Mouse (Mus musculus) embryonic facial prominence, embryonic 10.5 days (tissue): ENCODE measurements around the gene Uggt1. TPM values are rescaled to one million over a fixed set of nuclear protein-coding genes. Genes with fewer than 3 reads are reported as not detected.

Experiments used
- DNase-seq: peaks from one replicate; pipeline ENCODE4 v3.0.0-alpha.2; 2017; ENCODE audit warnings: low spot score
- H3K27ac ChIP-seq: fragments of 300-500 bp; sonication (generic); replicated peaks from 2 replicates; pipeline ENCODE4 v1.5.1; 2016; ENCODE audit warnings: mild to moderate bottlenecking
- H3K27me3 ChIP-seq: fragments of 300-500 bp; sonication (generic); replicated peaks from 2 replicates; pipeline ENCODE4 v1.6.1; 2016; ENCODE audit warnings: low read depth, mild to moderate bottlenecking; ENCODE audit not compliant: poor library complexity, severe bottlenecking
- H3K36me3 ChIP-seq: fragments of 300-500 bp; sonication (generic); replicated peaks from 2 replicates; pipeline ENCODE4 v1.6.1; 2016; ENCODE audit warnings: mild to moderate bottlenecking, moderate library complexity
- H3K4me1 ChIP-seq: fragments of 300-500 bp; sonication (generic); 2 replicates; pipeline ENCODE4 v1.6.1; 2016
- H3K4me3 ChIP-seq: fragments of 300-500 bp; sonication (generic); 2 replicates; pipeline ENCODE4 v1.5.1; 2016; ENCODE audit warnings: mild to moderate bottlenecking, moderate library complexity
- H3K9me3 ChIP-seq: fragments of 300-500 bp; sonication (generic); 2 replicates; pipeline ENCODE4 v1.6.1; 2016; ENCODE audit warnings: mild to moderate bottlenecking
- WGBS: fragments of 180-500 bp; shearing (Covaris S2); methylation state at CpG from one replicate; pipeline ENCODE4 v1.1.7; 2016; 5-methylcytosine and 5-hydroxymethylcytosine counted together
- polyA plus RNA-seq: library from polyadenylated mRNA; unstranded; fragments of >200 nt; fragmentation: Nextera tagmentation; extraction: Ambion mirVana; gene quantifications from 2 replicates; pipeline ENCODE4 v1.2.1, GENCODE M21; 2016

The Uggt1 gene
- polyA plus RNA-seq, 1 experiment from 2014 or later, result 44.6 TPM

GRCm38 (mm10) chr1:36252791-36253190 is 8.3 kb upstream of the Uggt1 start:
- Histone ChIP-seq H3K9me3 (peaks cover 5% of the 10 kb centered on the region), H3K4me3 (no peak overlapping the region), H3K27ac (no peak overlapping the region), H3K36me3 (no peaks in the 10 kb centered on the region), H3K27me3 (peaks cover 34% of the 10 kb centered on the region), H3K4me1 (peaks cover 21% of the 10 kb centered on the region)
- DNase-seq, result peak; percentile 67
- WGBS, result 12% methylated on average over 6 of the region's 6 CpGs

- Histone ChIP-seq H3K27me3 (peaks cover 31% of the 10 kb centered on the region), H3K27ac (no peak overlapping the region), H3K9me3 (peaks cover 2% of the 10 kb centered on the region), H3K36me3 (no peaks in the 10 kb centered on the region), H3K4me3 (no peak overlapping the region), H3K4me1 (peaks cover 21% of the 10 kb centered on the region)
- peak; percentile 28 for DNase-seq
- 5% methylated on average over 9 of the region's 9 CpGs for WGBS
These were observed 6.9 kb upstream of the Uggt1 start for GRCm38 (mm10) chr1:36251426-36251825.

- H3K27me3 ChIP-seq, result no peaks in the 10 kb centered on the region
- no peaks in the 10 kb centered on the region for H3K36me3 ChIP-seq
- peaks cover 18% of the 10 kb centered on the region for H3K4me1 ChIP-seq
- no peak overlapping the region for H3K27ac ChIP-seq
- no peak for DNase-seq
- H3K9me3 ChIP-seq, result no peaks in the 10 kb centered on the region
- 58% methylated on average over 6 of the region's 6 CpGs for WGBS
- no peak overlapping the region for H3K4me3 ChIP-seq
These were observed 2.2 kb upstream of the Uggt1 start for GRCm38 (mm10) chr1:36246688-36247087.

GRCm38 (mm10) chr1:36244828-36245215 is 302 bp upstream of the Uggt1 start:
- H3K4me3 ChIP-seq, result peak overlapping the region; percentile 98; the same call in 1 of the 2 replicates
- WGBS, result 94% methylated on average over 4 of the region's 4 CpGs
- no peaks in the 10 kb centered on the region for H3K9me3 ChIP-seq
- no peaks in the 10 kb centered on the region for H3K36me3 ChIP-seq
- no peaks in the 10 kb centered on the region for H3K27me3 ChIP-seq
- DNase-seq, result no peak
- no peak overlapping the region for H3K27ac ChIP-seq
- peaks cover 15% of the 10 kb centered on the region for H3K4me1 ChIP-seq

- DNase-seq, result no peak
- no peaks in the 10 kb centered on the region for H3K36me3 ChIP-seq
- H3K4me3 ChIP-seq, result peak overlapping the region; percentile 98
- H3K9me3 ChIP-seq, result no peaks in the 10 kb centered on the region
- H3K4me1 ChIP-seq, result peaks cover 15% of the 10 kb centered on the region
- 4% methylated on average over 21 of the region's 21 CpGs for WGBS
- H3K27me3 ChIP-seq, result no peaks in the 10 kb centered on the region
- H3K27ac ChIP-seq, result peak overlapping the region; percentile 88
These were observed 968 bp downstream of the Uggt1 start for GRCm38 (mm10) chr1:36243447-36244057.

GRCm38 (mm10) chr1:36241903-36242429 is 2.6 kb downstream of the Uggt1 start:
- WGBS, result 90% methylated on average over 15 of the region's 15 CpGs
- H3K4me3 ChIP-seq, result no peak overlapping the region
- no peaks in the 10 kb centered on the region for H3K36me3 ChIP-seq
- H3K27ac ChIP-seq, result no peak overlapping the region
- no peaks in the 10 kb centered on the region for H3K27me3 ChIP-seq
- peaks cover 15% of the 10 kb centered on the region for H3K4me1 ChIP-seq
- no peak for DNase-seq
- H3K9me3 ChIP-seq, result no peaks in the 10 kb centered on the region

GRCm38 (mm10) chr1:36240176-36240575 is 4.3 kb downstream of the Uggt1 start:
- Histone ChIP-seq H3K27me3 (no peaks in the 10 kb centered on the region), H3K36me3 (peaks cover 9% of the 10 kb centered on the region; the same call in 1 of the 2 replicates), H3K4me3 (no peak overlapping the region), H3K27ac (no peak overlapping the region), H3K9me3 (no peaks in the 10 kb centered on the region), H3K4me1 (peaks cover 15% of the 10 kb centered on the region)
- no peak for DNase-seq
- 42% methylated on average over 6 of the region's 6 CpGs for WGBS

GRCm38 (mm10) chr1:36239396-36239795 is 5.1 kb downstream of the Uggt1 start:
- H3K27me3 ChIP-seq, result no peaks in the 10 kb centered on the region
- H3K27ac ChIP-seq, result no peak overlapping the region
- 90% methylated on average over 10 of the region's 10 CpGs for WGBS
- no peaks in the 10 kb centered on the region for H3K9me3 ChIP-seq
- H3K4me1 ChIP-seq, result peaks cover 15% of the 10 kb centered on the region
- peaks cover 17% of the 10 kb centered on the region for H3K36me3 ChIP-seq
- no peak overlapping the region for H3K4me3 ChIP-seq
- DNase-seq, result no peak

- Histone ChIP-seq H3K9me3 (no peaks in the 10 kb centered on the region), H3K27me3 (no peaks in the 10 kb centered on the region), H3K4me3 (no peak overlapping the region), H3K36me3 (peaks cover 48% of the 10 kb centered on the region), H3K4me1 (peaks cover 5% of the 10 kb centered on the region; the same call in 1 of the 2 replicates), H3K27ac (no peak overlapping the region)
- DNase-seq, result no peak
- WGBS, result 85% methylated on average over 2 of the region's 2 CpGs
These were observed 8.7 kb downstream of the Uggt1 start for GRCm38 (mm10) chr1:36235855-36236254.

- 86% methylated on average over 9 of the region's 9 CpGs for WGBS
- Histone ChIP-seq H3K9me3 (no peaks in the 10 kb centered on the region), H3K4me3 (no peak overlapping the region), H3K27ac (no peak overlapping the region), H3K36me3 (peaks cover 55% of the 10 kb centered on the region), H3K4me1 (peaks cover under 1% of the 10 kb centered on the region; the same call in 1 of the 2 replicates), H3K27me3 (no peaks in the 10 kb centered on the region)
- no peak for DNase-seq
These were observed 9.4 kb downstream of the Uggt1 start for GRCm38 (mm10) chr1:36235057-36235639.

GRCm38 (mm10) chr1:36233218-36233617 is 11.3 kb downstream of the Uggt1 start:
- no peak overlapping the region for H3K4me3 ChIP-seq
- peaks cover 74% of the 10 kb centered on the region for H3K36me3 ChIP-seq

GRCm38 (mm10) chr1:36230919-36231705 is 13.4 kb downstream of the Uggt1 start:
- H3K4me1 ChIP-seq, result no peaks in the 10 kb centered on the region
- 90% methylated on average over 7 of the region's 7 CpGs for WGBS
- no peak overlapping the region for H3K27ac ChIP-seq
- H3K9me3 ChIP-seq, result no peaks in the 10 kb centered on the region
- H3K36me3 ChIP-seq, result peaks cover 91% of the 10 kb centered on the region
- no peaks in the 10 kb centered on the region for H3K27me3 ChIP-seq
- H3K4me3 ChIP-seq, result no peak overlapping the region
- no peak for DNase-seq

More at GRCm38 (mm10) chr1:36233218-36233617, 11.3 kb downstream of the Uggt1 start:
- 89% methylated on average over 6 of the region's 6 CpGs for WGBS
- Histone ChIP-seq H3K9me3 (no peaks in the 10 kb centered on the region), H3K4me1 (no peaks in the 10 kb centered on the region), H3K27me3 (no peaks in the 10 kb centered on the region), H3K27ac (no peak overlapping the region)
- DNase-seq, result no peak
